Mouse (Mus musculus) v-Abl transformed pro-B cells (cell line): ENCODE measurements around the gene Skint10.

Source experiments
- in situ Hi-C, 2 experiments: fragments of 400-800 bp; cut with MboI; formaldehyde crosslinking; loops; one replicate each; pipeline ENCODE4 v1.15.1; 2025; ENCODE audit not compliant: unreplicated experiment in 2 of 2

The Skint10 gene

DNA sequence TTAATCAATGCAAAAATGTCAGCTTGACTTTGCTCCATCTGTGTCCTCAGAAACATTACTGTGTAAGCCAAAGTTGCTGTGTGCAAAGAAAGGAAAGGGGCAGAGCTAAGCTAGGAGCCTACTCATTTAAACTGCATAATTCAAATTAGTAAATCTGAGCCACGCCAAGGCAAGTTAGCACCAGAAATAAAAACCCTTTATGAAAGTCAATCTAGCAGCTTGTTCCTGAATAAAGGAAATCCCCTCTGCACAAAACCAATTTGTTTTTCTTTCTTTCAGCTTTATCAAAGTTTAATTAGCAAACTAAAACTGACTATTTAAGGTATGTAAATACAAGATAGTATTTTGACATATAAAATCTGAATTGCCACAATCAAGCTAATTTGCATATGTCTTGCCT, at the start of gene Skint10:
Skint10 (minus strand) TSS at position 101 of the 400 bp plus-strand sequence.
- in situ Hi-C loops: no loop called here

DNA sequence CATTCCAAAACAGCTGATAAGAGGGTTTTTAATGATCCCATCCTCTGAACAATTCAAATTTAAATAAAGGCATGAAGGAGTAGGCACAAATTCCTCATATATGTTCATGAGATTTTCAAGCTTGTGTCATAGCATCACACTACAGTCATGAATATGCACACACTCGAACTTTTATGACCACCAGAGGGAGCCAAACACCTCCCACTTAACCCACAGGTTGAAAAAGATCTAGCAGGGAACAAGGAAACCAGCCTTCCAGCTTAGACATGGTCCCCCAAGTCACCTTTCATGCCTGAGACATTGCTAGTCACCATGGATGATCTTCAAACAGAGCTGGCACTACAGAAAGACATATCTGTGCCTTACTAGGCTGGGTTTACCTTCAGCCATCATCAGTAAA, 16.0 kb upstream of the Skint10 start:
- in situ Hi-C loops: loop anchor here in 1 of 2 experiments (5.0 kb wide), 1 partner anchor 1512 kb away; no protein-coding TSS in a partner anchor
